Mouse (Mus musculus): ENCODE measurements around the gene Rsph3b. TPM values are rescaled to one million over a fixed set of nuclear protein-coding genes. Genes with fewer than 3 reads are reported as not detected.
"Not testable (repeated sequence)": the region's sequence is repeated elsewhere in the genome, so short reads cannot be mapped to it uniquely, and the experiment has no call there.

The Rsph3b gene
- polyA plus RNA-seq, 2 experiments, result 21.0 to 42.5 TPM

DNA sequence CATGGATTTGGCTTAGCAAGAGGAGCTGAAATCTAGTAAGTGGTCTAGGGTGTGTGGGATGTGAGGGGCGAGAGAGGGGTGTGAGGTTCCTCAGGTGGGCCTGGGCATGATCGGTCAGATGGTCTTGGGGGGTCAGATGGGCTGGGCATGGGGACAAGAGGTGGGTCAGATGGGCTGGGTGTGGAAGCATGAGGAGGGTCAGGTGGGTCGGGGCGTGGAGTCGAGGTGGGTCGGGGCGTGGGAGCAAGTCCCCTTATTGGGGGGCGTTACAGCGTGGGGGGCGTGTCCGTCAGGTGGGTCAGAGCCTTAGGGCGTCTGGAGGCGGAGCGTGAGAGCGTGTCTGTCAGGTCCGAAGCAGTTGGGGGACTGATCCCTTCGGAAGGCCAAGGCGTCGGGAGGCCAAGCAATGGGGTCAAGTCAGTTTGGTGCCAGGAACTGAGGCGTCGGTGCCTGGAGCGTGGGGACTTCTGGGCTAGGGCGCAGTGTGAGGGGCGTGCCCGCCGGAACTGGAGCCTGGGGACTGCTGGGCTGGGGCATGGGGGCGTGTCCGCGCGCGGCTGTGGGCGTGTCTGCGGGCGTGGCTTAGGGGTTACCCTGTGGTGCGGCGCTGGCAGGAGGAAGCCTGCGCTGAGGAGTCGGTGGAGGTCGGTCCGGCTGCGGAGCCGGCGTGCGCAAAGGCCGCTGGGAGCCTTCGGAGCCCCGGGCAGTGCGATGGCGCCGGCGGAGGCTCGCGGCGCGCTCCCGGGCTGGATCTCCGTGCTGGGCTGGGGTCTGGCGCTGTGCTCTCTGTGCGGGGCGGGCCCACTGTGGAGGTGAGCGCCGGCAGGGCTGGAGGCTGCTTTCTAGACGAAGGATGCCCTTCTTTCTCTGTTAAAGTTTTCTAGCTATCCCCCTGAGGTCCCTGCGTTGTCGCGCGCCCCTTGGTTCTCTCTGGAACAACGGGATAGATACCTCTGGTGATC lies 30.1 kb upstream of the Rsph3b start, which contains the start of gene Gm49721:
TSS of gene Gm49721 (plus strand) at position 618 of the 962 bp plus-strand sequence.
- H3K27ac ChIP-seq (replicated peaks; ENCODE audit: low read depth, low read length); DNase-seq (ENCODE audit: low spot score); H3K4me1 ChIP-seq (ENCODE audit: control insufficient read depth, insufficient read depth, low read length); H3K36me3 ChIP-seq (ENCODE audit: control insufficient read depth, insufficient read depth, low read length); H3K9me3 ChIP-seq (ENCODE audit: control insufficient read depth, low read length); H3K27me3 ChIP-seq (ENCODE audit: control insufficient read depth, insufficient read depth, low read length): not testable (repeated sequence)
- ATAC-seq (ENCODE audit: low FRiP score, low read depth), result peak; percentile 98
- Histone ChIP-seq H3K4me3 (replicated peaks; ENCODE audit: low read length) (peak within 1 kb of the TSS; percentile 46), H3K9ac (ENCODE audit: low read depth, low read length, severe bottlenecking) (peak within 1 kb of the TSS; percentile 62), H3K4me2 (replicated peaks; ENCODE audit: low read depth, low read length, severe bottlenecking) (peak within 1 kb of the TSS; percentile 49)
- 2% methylated on average over 28 of the region's 68 CpGs for WGBS

GRCm38 (mm10) chr17:6974985-6975384 lies 26.5 kb upstream of the Rsph3b start:
- H3K9ac ChIP-seq (ENCODE audit: low read depth, low read length, severe bottlenecking); DNase-seq (ENCODE audit: low spot score); H3K27ac ChIP-seq (replicated peaks; ENCODE audit: low read depth, low read length); H3K36me3 ChIP-seq (ENCODE audit: control insufficient read depth, insufficient read depth, low read length); H3K9me3 ChIP-seq (ENCODE audit: control insufficient read depth, low read length); H3K27me3 ChIP-seq (ENCODE audit: control insufficient read depth, insufficient read depth, low read length); H3K4me1 ChIP-seq (ENCODE audit: control insufficient read depth, insufficient read depth, low read length); H3K4me2 ChIP-seq (replicated peaks; ENCODE audit: low read depth, low read length, severe bottlenecking); H3K4me3 ChIP-seq (replicated peaks; ENCODE audit: low read length); ATAC-seq (ENCODE audit: low FRiP score, low read depth): not testable (repeated sequence)
- WGBS, result 55% methylated on average over 2 of the region's 3 CpGs

- not testable (repeated sequence) for H3K36me3 ChIP-seq (ENCODE audit: control insufficient read depth, insufficient read depth, low read length); H3K9me3 ChIP-seq (ENCODE audit: control insufficient read depth, low read length); H3K4me3 ChIP-seq (replicated peaks; ENCODE audit: low read length); H3K4me1 ChIP-seq (ENCODE audit: control insufficient read depth, insufficient read depth, low read length); H3K4me2 ChIP-seq (replicated peaks; ENCODE audit: low read depth, low read length, severe bottlenecking); H3K27me3 ChIP-seq (ENCODE audit: control insufficient read depth, insufficient read depth, low read length); H3K27ac ChIP-seq (replicated peaks; ENCODE audit: low read depth, low read length); H3K9ac ChIP-seq (ENCODE audit: low read depth, low read length, severe bottlenecking); ATAC-seq (ENCODE audit: low FRiP score, low read depth)
- peak; percentile 2 for DNase-seq (ENCODE audit: low spot score)
- WGBS, result 43% methylated on average over 4 of the region's 4 CpGs
These were observed 24.4 kb upstream of the Rsph3b start for GRCm38 (mm10) chr17:6972836-6973396.

DNA sequence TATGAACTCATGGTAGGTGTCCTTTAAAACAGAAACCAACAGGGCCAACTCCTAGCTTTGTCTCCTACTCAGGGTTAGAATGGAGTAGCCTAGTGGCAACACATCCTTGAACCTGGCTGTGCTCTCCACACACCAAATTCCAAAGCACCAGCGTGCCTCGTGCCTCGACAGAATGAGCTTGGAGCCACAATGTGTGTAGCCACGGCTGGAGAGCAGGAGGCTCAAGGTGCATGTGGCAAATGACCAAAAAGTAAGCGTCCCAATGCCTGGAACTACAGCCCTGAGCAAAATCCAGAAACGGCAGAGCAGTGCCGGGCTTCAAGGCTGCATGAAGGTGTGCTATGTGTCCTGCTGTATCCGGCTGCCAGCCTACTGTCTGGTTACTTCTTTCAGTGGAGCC lies 22.8 kb upstream of the Rsph3b start:
- H3K36me3 ChIP-seq (ENCODE audit: control insufficient read depth, insufficient read depth, low read length); H3K9ac ChIP-seq (ENCODE audit: low read depth, low read length, severe bottlenecking); H3K4me1 ChIP-seq (ENCODE audit: control insufficient read depth, insufficient read depth, low read length); H3K4me2 ChIP-seq (replicated peaks; ENCODE audit: low read depth, low read length, severe bottlenecking); H3K9me3 ChIP-seq (ENCODE audit: control insufficient read depth, low read length); H3K27ac ChIP-seq (replicated peaks; ENCODE audit: low read depth, low read length); H3K27me3 ChIP-seq (ENCODE audit: control insufficient read depth, insufficient read depth, low read length); H3K4me3 ChIP-seq (replicated peaks; ENCODE audit: low read length); ATAC-seq (ENCODE audit: low FRiP score, low read depth); DNase-seq (ENCODE audit: low spot score): not testable (repeated sequence)
- 73% methylated on average over 7 of the region's 8 CpGs for WGBS

- not testable (repeated sequence) for H3K27me3 ChIP-seq (ENCODE audit: control insufficient read depth, insufficient read depth, low read length); H3K27ac ChIP-seq (replicated peaks; ENCODE audit: low read depth, low read length); H3K4me1 ChIP-seq (ENCODE audit: control insufficient read depth, insufficient read depth, low read length); H3K9ac ChIP-seq (ENCODE audit: low read depth, low read length, severe bottlenecking); H3K36me3 ChIP-seq (ENCODE audit: control insufficient read depth, insufficient read depth, low read length); DNase-seq (ENCODE audit: low spot score); H3K4me2 ChIP-seq (replicated peaks; ENCODE audit: low read depth, low read length, severe bottlenecking); H3K4me3 ChIP-seq (replicated peaks; ENCODE audit: low read length); H3K9me3 ChIP-seq (ENCODE audit: control insufficient read depth, low read length); ATAC-seq (ENCODE audit: low FRiP score, low read depth)
- no CpG with 5 or more reads among the region's 8 CpGs for WGBS
These were observed 21.9 kb upstream of the Rsph3b start, which contains the start of gene Rnaset2b for GRCm38 (mm10) chr17:6970334-6970733. Gene Rnaset2b (plus strand): TSS chr17:6970634.

- H3K9me3 ChIP-seq (ENCODE audit: control insufficient read depth, low read length); H3K27ac ChIP-seq (replicated peaks; ENCODE audit: low read depth, low read length); H3K27me3 ChIP-seq (ENCODE audit: control insufficient read depth, insufficient read depth, low read length); ATAC-seq (ENCODE audit: low FRiP score, low read depth); H3K36me3 ChIP-seq (ENCODE audit: control insufficient read depth, insufficient read depth, low read length); H3K4me1 ChIP-seq (ENCODE audit: control insufficient read depth, insufficient read depth, low read length); H3K9ac ChIP-seq (ENCODE audit: low read depth, low read length, severe bottlenecking); H3K4me2 ChIP-seq (replicated peaks; ENCODE audit: low read depth, low read length, severe bottlenecking); H3K4me3 ChIP-seq (replicated peaks; ENCODE audit: low read length); DNase-seq (ENCODE audit: low spot score): not testable (repeated sequence)
- 67% methylated on average over 1 of the region's 1 CpGs for WGBS
These were observed 19.2 kb upstream of the Rsph3b start for GRCm38 (mm10) chr17:6967673-6968072.

- peak; percentile 9 for DNase-seq (ENCODE audit: low spot score)
- H3K4me2 ChIP-seq (replicated peaks; ENCODE audit: low read depth, low read length, severe bottlenecking); H3K9ac ChIP-seq (ENCODE audit: low read depth, low read length, severe bottlenecking); H3K27ac ChIP-seq (replicated peaks; ENCODE audit: low read depth, low read length); H3K4me1 ChIP-seq (ENCODE audit: control insufficient read depth, insufficient read depth, low read length); ATAC-seq (ENCODE audit: low FRiP score, low read depth); H3K27me3 ChIP-seq (ENCODE audit: control insufficient read depth, insufficient read depth, low read length); H3K36me3 ChIP-seq (ENCODE audit: control insufficient read depth, insufficient read depth, low read length); H3K4me3 ChIP-seq (replicated peaks; ENCODE audit: low read length); H3K9me3 ChIP-seq (ENCODE audit: control insufficient read depth, low read length): not testable (repeated sequence)
- 1% methylated on average over 4 of the region's 6 CpGs for WGBS
These were observed 16.9 kb upstream of the Rsph3b start for GRCm38 (mm10) chr17:6965364-6965763.

DNA sequence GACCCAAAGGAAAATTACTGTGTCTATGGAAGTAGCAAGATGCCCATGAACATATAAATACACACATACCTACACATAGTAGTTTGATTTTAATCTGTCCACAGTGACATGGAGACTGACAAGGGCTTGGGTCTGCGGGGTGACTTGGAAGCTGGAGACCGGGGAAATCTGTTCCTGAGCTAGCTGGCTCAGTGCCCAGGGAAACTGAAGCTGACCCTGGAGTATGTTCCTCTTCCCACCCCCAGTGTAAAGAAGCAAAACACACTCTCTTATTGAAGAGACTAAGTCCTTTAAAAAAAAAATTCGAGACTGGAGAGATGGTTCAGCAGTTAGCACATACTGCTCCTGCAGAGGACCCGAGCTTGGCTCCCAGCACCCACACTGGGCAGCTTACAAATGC lies 14.5 kb upstream of the Rsph3b start:
- WGBS, result 62% methylated on average over 4 of the region's 4 CpGs
- not testable (repeated sequence) for H3K9ac ChIP-seq (ENCODE audit: low read depth, low read length, severe bottlenecking)

More for the DNA sequence above, 14.5 kb upstream of the Rsph3b start:
- ATAC-seq (ENCODE audit: low FRiP score, low read depth); H3K9me3 ChIP-seq (ENCODE audit: control insufficient read depth, low read length); H3K4me2 ChIP-seq (replicated peaks; ENCODE audit: low read depth, low read length, severe bottlenecking); H3K36me3 ChIP-seq (ENCODE audit: control insufficient read depth, insufficient read depth, low read length); H3K27ac ChIP-seq (replicated peaks; ENCODE audit: low read depth, low read length); H3K4me1 ChIP-seq (ENCODE audit: control insufficient read depth, insufficient read depth, low read length); DNase-seq (ENCODE audit: low spot score); H3K4me3 ChIP-seq (replicated peaks; ENCODE audit: low read length); H3K27me3 ChIP-seq (ENCODE audit: control insufficient read depth, insufficient read depth, low read length): not testable (repeated sequence)
